Mouse (Mus musculus) MEL (cell line): ENCODE data around the gene Smarcc2. TPM values are rescaled to one million over a fixed set of nuclear protein-coding genes. Genes with fewer than 3 reads are reported as not detected.

Experiments used
- DNase-seq: peaks from one replicate; pipeline ENCODE4 v3.0.0; 2011; ENCODE audit warnings: low read depth, low spot score
- H3K27ac ChIP-seq: 2 replicates; pipeline ENCODE4 v1.5.1; 2012; ENCODE audit warnings: low read depth, mild to moderate bottlenecking, control low read depth, low read length, moderate library complexity; ENCODE audit not compliant: control insufficient read depth
- H3K27me3 ChIP-seq, 2 experiments: fragments of 150-350 bp in 1 of 2; sonication (generic) in 1 of 2; 2 replicates each; pipeline ENCODE4 v1.6.1; 2012; ENCODE audit warnings: low read length in 2 of 2, mild to moderate bottlenecking in 2 of 2, improper control_type of control experiment in 1 of 2, moderate library complexity in 1 of 2; ENCODE audit not compliant: insufficient read depth in 2 of 2, control insufficient read depth in 1 of 2
- H3K36me3 ChIP-seq, 2 experiments: 2 replicates each; pipeline ENCODE4 v1.6.1; 2012 to 2014; ENCODE audit warnings: low read length in 2 of 2, improper control_type of control experiment in 1 of 2, inconsistent platforms in 1 of 2, mild to moderate bottlenecking in 1 of 2; ENCODE audit not compliant: insufficient read depth in 2 of 2, control insufficient read depth in 1 of 2
- H3K4me1 ChIP-seq, 2 experiments: fragments of 150-350 bp in 1 of 2; sonication (generic) in 1 of 2; 2 replicates each; pipeline ENCODE4 v1.6.1; 2012; ENCODE audit warnings: low read length in 2 of 2, improper control_type of control experiment in 1 of 2, mild to moderate bottlenecking in 1 of 2; ENCODE audit not compliant: insufficient read depth in 2 of 2, control insufficient read depth in 1 of 2
- H3K4me3 ChIP-seq, 2 experiments: fragments of 150-350 bp in 1 of 2; sonication (generic) in 1 of 2; 2 replicates each; pipeline ENCODE4 v1.5.1; 2012; ENCODE audit warnings: low read depth in 2 of 2, low read length in 2 of 2, mild to moderate bottlenecking in 2 of 2, moderate library complexity in 2 of 2, control low read depth in 1 of 2, improper control_type of control experiment in 1 of 2; ENCODE audit not compliant: control insufficient read depth in 1 of 2, insufficient read depth in 1 of 2
- H3K79me2 ChIP-seq: 2 replicates; pipeline ENCODE4 v1.6.1; 2012; ENCODE audit warnings: mild to moderate bottlenecking, low read length, moderate library complexity; ENCODE audit not compliant: control insufficient read depth, poor library complexity, insufficient read depth
- H3K9ac ChIP-seq: 2 replicates; pipeline ENCODE4 v1.6.1; 2012; ENCODE audit warnings: low read depth, mild to moderate bottlenecking, control low read depth, low read length, moderate library complexity; ENCODE audit not compliant: control insufficient read depth, poor library complexity, severe bottlenecking
- H3K9me3 ChIP-seq: fragments of 150-350 bp; sonication (generic); replicated peaks from 2 replicates; pipeline ENCODE4 v1.6.1; 2012; ENCODE audit warnings: mild to moderate bottlenecking, low read length, improper control_type of control experiment, moderate library complexity; ENCODE audit not compliant: insufficient read depth
- BHLHE40 ChIP-seq: IDR thresholded peaks from 2 replicates; pipeline ENCODE4 v1.6.1; 2012; ENCODE audit warnings: low read depth, mild to moderate bottlenecking, inconsistent platforms, low read length, improper control_type of control experiment, borderline replicate concordance
- CHD1 ChIP-seq: IDR thresholded peaks from 2 replicates; pipeline ENCODE4 v1.6.1; 2012; ENCODE audit warnings: low read depth, mild to moderate bottlenecking, inconsistent platforms, low read length, improper control_type of control experiment
- E2F4 ChIP-seq: IDR thresholded peaks from 2 replicates; pipeline ENCODE4 v1.6.1; 2011; ENCODE audit warnings: low read depth, low read length, improper control_type of control experiment, borderline replicate concordance
- ETS1 ChIP-seq: IDR thresholded peaks from 2 replicates; pipeline ENCODE4 v1.6.1; 2012; ENCODE audit warnings: low read depth, mild to moderate bottlenecking, inconsistent platforms, low read length, improper control_type of control experiment, moderate library complexity
- HCFC1 ChIP-seq: IDR thresholded peaks from 2 replicates; pipeline ENCODE4 v1.6.1; 2012; ENCODE audit warnings: low read depth, mild to moderate bottlenecking, inconsistent platforms, low read length, improper control_type of control experiment, moderate library complexity
- KAT2A ChIP-seq: conservative IDR thresholded peaks from 2 replicates; pipeline ENCODE4 v1.6.1; 2012; ENCODE audit warnings: low read depth, low read length, improper control_type of control experiment, inconsistent platforms
- MAX ChIP-seq: IDR thresholded peaks from 2 replicates; pipeline ENCODE4 v1.6.1; 2011; ENCODE audit warnings: low read length, improper control_type of control experiment
- MXI1 ChIP-seq: IDR thresholded peaks from 2 replicates; pipeline ENCODE4 v1.6.1; 2011; ENCODE audit warnings: mild to moderate bottlenecking, low read depth, low read length, improper control_type of control experiment
- POLR2AphosphoS2 ChIP-seq: IDR thresholded peaks from 2 replicates; pipeline ENCODE4 v1.6.1; 2011; ENCODE audit warnings: low read length, improper control_type of control experiment
- RAD21 ChIP-seq: IDR thresholded peaks from 2 replicates; pipeline ENCODE4 v1.6.1; 2011; ENCODE audit warnings: mild to moderate bottlenecking, low read depth, low read length, improper control_type of control experiment
- RCOR1 ChIP-seq: IDR thresholded peaks from 2 replicates; pipeline ENCODE4 v1.6.1; 2012; ENCODE audit warnings: low read depth, mild to moderate bottlenecking, inconsistent platforms, low read length, improper control_type of control experiment
- SIN3A ChIP-seq: IDR thresholded peaks from 2 replicates; pipeline ENCODE4 v1.6.1; 2012; ENCODE audit warnings: low read length, improper control_type of control experiment, inconsistent platforms
- TCF12 ChIP-seq: IDR thresholded peaks from 2 replicates; pipeline ENCODE4 v1.6.1; 2014; ENCODE audit warnings: low read depth, mild to moderate bottlenecking, inconsistent platforms, low read length, improper control_type of control experiment, moderate library complexity
- USF1 ChIP-seq: IDR thresholded peaks from 2 replicates; pipeline ENCODE4 v1.6.1; 2014; ENCODE audit warnings: low read depth, mild to moderate bottlenecking, inconsistent platforms, low read length, improper control_type of control experiment, moderate library complexity
- USF2 ChIP-seq, 2 experiments: IDR thresholded peaks; 2 replicates each; pipeline ENCODE4 v1.6.1; 2011 to 2012; ENCODE audit warnings: improper control_type of control experiment in 2 of 2, low read length in 2 of 2, borderline replicate concordance in 1 of 2, inconsistent platforms in 1 of 2, low read depth in 1 of 2, mild to moderate bottlenecking in 1 of 2; ENCODE audit not compliant: insufficient read depth in 1 of 2
- ZKSCAN1 ChIP-seq: IDR thresholded peaks from 2 replicates; pipeline ENCODE4 v1.6.1; 2012; ENCODE audit warnings: low read depth, mild to moderate bottlenecking, inconsistent platforms, low read length, improper control_type of control experiment, moderate library complexity
- polyA plus RNA-seq, 2 experiments: library from polyadenylated mRNA; stranded (reverse) in 1 of 2; unstranded in 1 of 2; fragments of >175 nt in 1 of 2; fragments of >200 nt in 1 of 2; gene quantifications; 2 replicates each; pipeline versions ENCODE4 v1.2.1 to v1.2.4; 2012; ENCODE audit warnings: low replicate concordance in 2 of 2, low read depth in 1 of 2; ENCODE audit not compliant: insufficient read length in 2 of 2, insufficient read depth in 1 of 2, missing spikeins in 1 of 2
- total RNA-seq: library from RNA; depleted of rRNA; stranded (reverse); fragments of 300-350 nt; gene quantifications from 2 replicates; pipeline ENCODE4 v1.2.3, GENCODE M21; 2012

The Smarcc2 gene
- total and polyA plus RNA-seq, 3 experiments = 24.8 to 226 (median 68.8) TPM

DNA sequence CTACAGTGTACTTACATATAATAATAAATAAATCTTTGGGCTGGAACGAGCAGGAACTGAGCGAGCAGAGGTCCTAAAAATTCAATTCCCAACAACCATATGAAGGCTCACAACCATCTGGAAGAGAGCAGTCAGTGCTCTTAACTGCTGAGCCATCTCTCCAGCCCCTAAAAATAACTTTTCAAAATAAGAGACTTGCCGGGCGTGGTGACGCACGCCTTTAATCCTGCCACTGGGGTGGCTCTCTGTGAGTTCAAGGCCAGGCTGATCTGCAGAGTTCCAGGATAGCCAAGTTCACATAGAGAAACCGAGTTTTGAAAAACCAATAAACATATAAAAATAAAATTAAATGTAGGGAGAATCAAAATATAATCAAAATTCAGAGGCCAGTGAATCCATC, 27.3 kb downstream of the Smarcc2 start:
- Histone ChIP-seq H3K27me3 (no peaks in the 10 kb centered on the region), H3K4me1 (no peaks in the 10 kb centered on the region), H3K79me2 (peaks cover 2% of the 10 kb centered on the region; the same call in 1 of the 2 replicates), H3K9me3 (no peaks in the 10 kb centered on the region), H3K36me3 (peaks cover 2 to 21% of the 10 kb centered on the region in 2 experiments), H3K4me3 (no peak overlapping the region), H3K27ac (no peak overlapping the region), H3K9ac (no peak overlapping the region)
- TF ChIP-seq BHLHE40 (no peak), E2F4 (no peak), RAD21 (no peak), CHD1 (no peak)
- no peak for DNase-seq

DNA sequence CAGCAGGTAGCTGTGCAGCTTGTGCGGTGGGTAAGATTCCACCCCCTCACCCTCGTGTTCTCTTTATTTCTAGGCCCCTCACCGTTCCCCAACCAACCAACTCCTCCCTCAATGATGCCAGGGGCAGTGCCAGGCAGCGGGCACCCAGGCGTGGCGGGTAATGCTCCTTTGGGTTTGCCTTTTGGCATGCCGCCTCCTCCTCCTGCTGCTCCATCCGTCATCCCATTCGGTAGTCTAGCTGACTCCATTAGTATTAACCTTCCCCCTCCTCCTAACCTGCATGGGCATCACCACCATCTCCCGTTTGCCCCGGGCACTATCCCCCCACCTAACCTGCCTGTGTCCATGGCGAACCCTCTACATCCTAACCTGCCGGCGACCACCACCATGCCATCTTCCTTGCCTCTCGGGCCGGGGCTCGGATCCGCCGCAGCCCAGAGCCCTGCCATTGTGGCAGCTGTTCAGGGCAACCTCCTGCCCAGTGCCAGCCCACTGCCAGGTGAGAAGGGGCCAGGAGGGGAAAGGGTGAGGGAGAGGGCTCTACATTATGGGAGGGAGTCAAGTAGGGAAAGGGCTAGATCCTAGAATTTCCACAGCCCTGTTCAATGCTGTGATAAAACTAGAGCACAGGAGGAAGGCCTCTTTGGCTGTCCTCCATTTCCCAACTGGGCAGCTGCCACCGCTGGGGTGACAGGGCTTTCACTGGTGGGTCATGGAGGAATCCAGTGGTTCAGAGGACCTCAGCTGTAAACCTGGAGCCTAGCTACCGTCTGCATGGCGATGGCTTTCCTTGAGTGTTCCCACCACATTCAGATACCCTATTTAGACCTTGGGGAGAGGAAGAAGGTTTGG, 29.0 kb downstream of the Smarcc2 start:
- DNase-seq = no peak
- Histone ChIP-seq H3K27me3 (no peaks in the 10 kb centered on the region), H3K4me3 (no peak overlapping the region), H3K27ac (no peak overlapping the region), H3K9ac (no peak overlapping the region), H3K9me3 (no peaks in the 10 kb centered on the region), H3K79me2 (peaks cover 17% of the 10 kb centered on the region), H3K36me3 (peaks cover 6 to 17% of the 10 kb centered on the region in 2 experiments), H3K4me1 (peaks cover 0 to 7% of the 10 kb centered on the region in 2 experiments; a peak in 2 of 4 replicates)
- TF ChIP-seq USF1 (no peak), MAX (no peak), MXI1 (no peak), SIN3A (no peak), USF2 (IDR thresholded peaks at IDR 0.05; ENCODE audit: borderline replicate concordance in 1 of 2, insufficient read depth in 1 of 2, low read depth in 1 of 2, low read length in 2 of 2) (no peak), POLR2AphosphoS2 (no peak), RCOR1 (no peak), KAT2A (no peak), TCF12 (no peak), ETS1 (no peak), ZKSCAN1 (no peak), HCFC1 (no peak)
